In the genomic region with DNA sequence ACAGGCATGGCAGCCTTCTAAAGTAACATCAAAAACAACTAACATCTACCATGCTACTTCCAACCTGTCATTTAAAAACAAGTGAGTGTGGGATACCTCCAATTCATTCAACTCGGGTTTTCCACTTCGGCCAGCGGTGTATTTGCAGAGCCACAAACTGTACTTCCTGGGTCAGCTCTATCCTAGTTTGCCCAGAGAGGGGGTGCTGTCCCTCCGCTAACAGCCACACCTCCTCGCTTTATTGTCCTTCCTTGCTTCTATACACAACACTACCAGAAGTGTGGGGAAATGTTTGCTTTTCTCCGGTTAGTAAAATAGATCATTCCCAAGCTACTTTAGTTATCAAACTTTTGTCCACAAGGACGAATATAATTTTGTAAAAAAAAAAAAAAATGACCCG, we compare ENCODE assay signal across 7 mouse cellular contexts. TPM values are rescaled to one million over a fixed set of nuclear protein-coding genes. Genes with fewer than 3 reads are reported as not detected.
DNase-seq lines count a peak whose midpoint lies in the region; ATAC-seq and TF ChIP-seq lines count a peak whose summit lies in the region.

No protein-coding gene starts in this region.

- WGBS in forebrain, postnatal 0 days, result 22% methylated on average over 8 of the region's 8 CpGs
- WGBS in lung, embryonic 15.5 days, result 5% methylated on average over 8 of the region's 8 CpGs

- H3K27ac ChIP-seq in forebrain, postnatal 0 days (ENCODE audit: low read depth, low read length), result no peak overlapping the region
- no peak overlapping the region for H3K27ac ChIP-seq in lung, embryonic 15.5 days

- H3K9ac ChIP-seq in forebrain, postnatal 0 days, result peak overlapping the region; percentile 69
- peak overlapping the region; percentile 69; the same call in 1 of the 2 replicates for H3K9ac ChIP-seq in lung, embryonic 15.5 days

- peak overlapping the region; percentile 99 for H3K4me2 ChIP-seq in forebrain, postnatal 0 days (ENCODE audit: low read depth)
- H3K4me2 ChIP-seq in lung, embryonic 15.5 days, result peak overlapping the region; percentile 99

- peak overlapping the region; percentile 44 for H3K4me3 ChIP-seq in C2C12 (ENCODE audit: insufficient read depth, poor library complexity, severe bottlenecking)
- peak overlapping the region; percentile 67 for H3K4me3 ChIP-seq in forebrain, postnatal 0 days (ENCODE audit: low read depth, low read length)
- peak overlapping the region; percentile 74 for H3K4me3 ChIP-seq in lung, embryonic 15.5 days

- H3K27me3 ChIP-seq in C2C12 (ENCODE audit: control insufficient read depth, insufficient read depth, insufficient read length), result no peaks in the 10 kb centered on the region
- no peaks in the 10 kb centered on the region for H3K27me3 ChIP-seq in forebrain, postnatal 0 days (ENCODE audit: insufficient read depth, low read length)
- H3K27me3 ChIP-seq in lung, embryonic 15.5 days, result no peaks in the 10 kb centered on the region

- H3ac ChIP-seq in C2C12 (ENCODE audit: control insufficient read depth, insufficient read length, low read depth), result no peak overlapping the region

- H3K79me3 ChIP-seq in C2C12 (ENCODE audit: low read depth), result peaks cover 5% of the 10 kb centered on the region

- peaks cover 8% of the 10 kb centered on the region; the same call in 1 of the 2 replicates for H3K4me1 ChIP-seq in forebrain, postnatal 0 days (ENCODE audit: insufficient read depth)
- H3K4me1 ChIP-seq in lung, embryonic 15.5 days, result peaks cover 20% of the 10 kb centered on the region

- TF ChIP-seq CTCF in C2C12 (IDR thresholded peaks at IDR 0.05; ENCODE audit: control insufficient read depth, insufficient read depth, insufficient read length), result no peak
- TF ChIP-seq CTCF in forebrain, postnatal 0 days (IDR thresholded peaks at IDR 0.05; ENCODE audit: low read depth), result no peak

- ATAC-seq in forebrain, postnatal 0 days, result no peak
- no peak for ATAC-seq in lung, embryonic 15.5 days (ENCODE audit: borderline replicate concordance, extremely low read depth, low FRiP score, low TSS enrichment)

- peaks cover 17% of the 10 kb centered on the region for H3K36me3 ChIP-seq in C2C12 (ENCODE audit: control insufficient read depth, insufficient read depth)
- H3K36me3 ChIP-seq in forebrain, postnatal 0 days (ENCODE audit: insufficient read depth), result peaks cover 20% of the 10 kb centered on the region
- peaks cover 20% of the 10 kb centered on the region; the same call in 1 of the 2 replicates for H3K36me3 ChIP-seq in lung, embryonic 15.5 days

- no peaks in the 10 kb centered on the region for H3K9me3 ChIP-seq in forebrain, postnatal 0 days (ENCODE audit: low read length)
- H3K9me3 ChIP-seq in lung, embryonic 15.5 days, result no peaks in the 10 kb centered on the region

- H3K79me2 ChIP-seq in C2C12 (ENCODE audit: control insufficient read depth, insufficient read depth), result no peaks in the 10 kb centered on the region

- intact Hi-C loops in gastrocnemius, postnatal 36 days (cut with DNase I), result loop anchor here (5.0 to 10.0 kb wide), 2 partner anchors 104 to 826 kb away; a partner anchor contains a TSS

- peak; percentile 21 for DNase-seq in 416B (ENCODE audit: low read depth)
- no peak for DNase-seq in forebrain, postnatal 0 days
- DNase-seq in gastrocnemius, postnatal 36 days, result no peak
- DNase-seq in cerebellum, postnatal 25 days, result no peak
- DNase-seq in ovary, adult 18-20 months (ENCODE audit: low spot score), result no peak

TF ChIP-seq in C2C12, 6 proteins besides CTCF, POLR2A, EP300 and RAD21:
- TF ChIP-seq FOSL1 (IDR thresholded peaks at IDR 0.05; ENCODE audit: insufficient read depth, low read length, poor library complexity, severe bottlenecking) (no peak), CEBPB (IDR thresholded peaks at IDR 0.05; ENCODE audit: low read depth) (no peak), MAX (IDR thresholded peaks at IDR 0.05) (no peak), USF1 (IDR thresholded peaks at IDR 0.05; ENCODE audit: low read depth) (no peak), MYOD1 (IDR thresholded peaks at IDR 0.05; ENCODE audit: control insufficient read depth, insufficient read length, low read depth) (no peak), MYOG (IDR thresholded peaks at IDR 0.05; ENCODE audit: control insufficient read depth, extremely low read depth, insufficient read length) (no peak)

RNA-seq across cellular contexts. Expression of a gene that starts 0.7 kb away (rescaled TPM):
- polyA plus RNA-seq in C2C12 (2012; fragmentation: generic; extraction: Trizol), result 8.9 TPM
- 21.7 and 25.9 TPM in 2 replicates for total RNA-seq in forebrain, postnatal 0 days (2014; rRNA removed)
- 30.1 and 32.8 TPM in 2 replicates for polyA plus RNA-seq in forebrain, postnatal 0 days (2015; fragmentation: Nextera tagmentation; extraction: Ambion mirVana)
- 40.6 and 41.2 TPM in 2 replicates for polyA plus RNA-seq in lung, embryonic 15.5 days (2015; fragmentation: Nextera tagmentation; extraction: Ambion mirVana)
- total RNA-seq in gastrocnemius, postnatal 36 days (2021), result 1 to 10 TPM; 3.3 to 4.1 TPM

RNA-seq across cellular contexts. Expression of a gene that starts 0.8 kb away (rescaled TPM):
- polyA plus RNA-seq in C2C12 (2012; fragmentation: generic; extraction: Trizol), result 0.80 TPM
- 19.1 and 21.2 TPM in 2 replicates for total RNA-seq in forebrain, postnatal 0 days (2014; rRNA removed)
- polyA plus RNA-seq in forebrain, postnatal 0 days (2015; fragmentation: Nextera tagmentation; extraction: Ambion mirVana), result 32.9 and 40.7 TPM in 2 replicates
- 4.4 and 5.3 TPM in 2 replicates for polyA plus RNA-seq in lung, embryonic 15.5 days (2015; fragmentation: Nextera tagmentation; extraction: Ambion mirVana)
- total RNA-seq in gastrocnemius, postnatal 36 days (2021), result under 1 TPM in 1 of 2 experiments, not detected in 1; 0.32 TPM
